Mouse (Mus musculus) right cerebral cortex, adult 2 months (tissue): ENCODE measurements around the gene Slc6a6.
A peak's percentile ranks its signal among the peaks of the same experiment; 100 is the strongest.

Source experiments
- DNase-seq, 2 experiments: peaks; one replicate each; pipeline ENCODE4 v3.0.0; 2021 to 2022; ENCODE audit warnings: low spot score in 2 of 2

Slc6a6 gene

DNA sequence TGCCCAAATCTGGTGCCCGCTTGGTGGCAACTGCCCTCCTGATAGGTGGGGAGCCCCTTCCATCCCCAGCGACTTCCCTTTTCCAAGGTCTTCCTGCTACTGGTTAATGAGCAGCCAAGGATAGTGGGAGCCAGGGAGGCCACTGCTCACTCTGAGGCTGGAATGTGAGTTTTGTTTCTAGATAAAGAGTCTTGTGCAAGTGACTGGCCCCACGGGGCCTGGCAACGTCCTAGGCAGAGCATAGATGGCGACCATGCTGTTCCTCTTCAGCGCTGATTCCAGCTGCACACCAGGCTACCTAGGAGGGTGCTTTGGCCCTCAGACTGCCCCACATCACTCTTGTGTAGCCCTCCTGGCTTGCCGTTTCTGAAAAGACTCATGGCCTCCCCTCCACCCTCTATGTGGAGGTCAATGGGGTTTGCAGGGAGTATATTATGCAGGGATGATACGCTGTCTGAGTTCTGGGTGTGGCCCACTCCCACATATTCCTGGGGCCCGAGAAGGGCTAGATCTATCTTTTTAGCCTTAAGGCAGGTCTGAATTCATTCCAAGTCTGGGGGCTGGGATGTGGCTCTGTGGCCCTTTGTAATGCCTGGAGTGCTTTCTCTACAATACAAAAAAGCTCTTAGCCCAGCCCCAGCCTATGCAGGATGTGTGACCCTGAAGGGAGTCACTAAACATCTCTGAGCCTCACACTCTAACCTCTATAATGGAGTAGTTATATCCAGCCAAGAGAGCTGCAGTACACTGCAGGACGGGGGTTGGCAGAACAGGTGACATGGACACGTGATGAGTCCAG lies 17.2 kb downstream of the Slc6a6 start:
- no peak for DNase-seq

DNA sequence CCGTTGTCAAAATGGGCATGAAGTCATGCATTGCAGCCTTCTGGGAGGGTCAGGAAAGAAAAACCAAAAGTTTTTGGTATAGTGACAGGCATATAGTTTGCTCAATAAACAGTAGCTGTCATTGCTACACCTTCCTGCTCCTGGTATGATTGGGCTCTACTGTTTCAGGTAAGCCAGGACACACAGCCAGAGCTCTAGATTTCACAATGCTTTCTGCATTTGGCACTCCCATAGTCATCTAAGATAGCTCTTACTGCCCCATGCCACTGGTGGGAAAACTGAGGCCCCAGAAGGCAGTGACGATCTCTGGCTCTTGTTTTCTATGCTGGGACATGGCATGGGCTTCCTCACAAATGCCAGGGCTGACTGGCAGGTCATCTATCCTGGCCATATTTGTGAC lies 19.6 kb downstream of the Slc6a6 start:
- DNase-seq, result no peak

DNA sequence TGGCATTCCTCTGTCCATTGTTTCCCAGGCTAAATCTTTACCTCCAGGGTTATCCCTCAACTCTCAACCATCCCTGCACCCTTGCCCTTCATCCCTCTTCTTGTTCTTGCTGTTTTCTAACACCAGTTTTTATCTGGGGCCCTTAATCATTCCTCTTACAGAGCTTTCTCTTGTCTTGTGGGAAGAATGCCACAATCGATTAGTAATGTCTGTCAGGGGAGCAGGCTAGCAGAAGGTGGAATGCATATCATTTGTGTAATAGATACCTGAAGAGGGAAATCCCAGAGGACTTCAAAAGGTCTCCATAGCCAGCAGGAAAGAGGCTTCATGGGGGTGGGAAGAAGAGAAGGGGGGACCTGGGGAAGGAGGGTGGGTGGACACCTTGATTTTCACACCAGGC lies 20.6 kb downstream of the Slc6a6 start:
- DNase-seq, result no peak

DNA sequence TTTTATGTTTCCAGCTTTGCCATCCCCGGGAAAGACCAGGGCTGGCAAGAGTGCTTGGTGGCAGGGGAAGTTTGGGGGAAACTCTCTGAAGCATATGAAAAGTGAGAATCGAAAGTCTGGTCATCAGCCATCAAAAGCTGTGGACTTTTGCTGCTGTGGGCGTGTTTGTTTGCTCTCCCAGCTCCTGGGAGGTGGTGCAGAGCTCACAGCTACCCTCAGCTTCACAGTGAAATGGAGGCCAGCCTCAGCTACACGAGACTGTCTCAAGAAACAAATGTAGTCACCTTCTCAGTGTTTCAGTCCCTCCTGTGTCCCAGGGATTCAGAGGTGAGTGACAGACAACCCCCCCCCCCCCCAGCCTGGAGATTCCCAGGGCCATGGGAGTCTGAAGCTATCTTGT lies 21.8 kb downstream of the Slc6a6 start:
- DNase-seq, result no peak

DNA sequence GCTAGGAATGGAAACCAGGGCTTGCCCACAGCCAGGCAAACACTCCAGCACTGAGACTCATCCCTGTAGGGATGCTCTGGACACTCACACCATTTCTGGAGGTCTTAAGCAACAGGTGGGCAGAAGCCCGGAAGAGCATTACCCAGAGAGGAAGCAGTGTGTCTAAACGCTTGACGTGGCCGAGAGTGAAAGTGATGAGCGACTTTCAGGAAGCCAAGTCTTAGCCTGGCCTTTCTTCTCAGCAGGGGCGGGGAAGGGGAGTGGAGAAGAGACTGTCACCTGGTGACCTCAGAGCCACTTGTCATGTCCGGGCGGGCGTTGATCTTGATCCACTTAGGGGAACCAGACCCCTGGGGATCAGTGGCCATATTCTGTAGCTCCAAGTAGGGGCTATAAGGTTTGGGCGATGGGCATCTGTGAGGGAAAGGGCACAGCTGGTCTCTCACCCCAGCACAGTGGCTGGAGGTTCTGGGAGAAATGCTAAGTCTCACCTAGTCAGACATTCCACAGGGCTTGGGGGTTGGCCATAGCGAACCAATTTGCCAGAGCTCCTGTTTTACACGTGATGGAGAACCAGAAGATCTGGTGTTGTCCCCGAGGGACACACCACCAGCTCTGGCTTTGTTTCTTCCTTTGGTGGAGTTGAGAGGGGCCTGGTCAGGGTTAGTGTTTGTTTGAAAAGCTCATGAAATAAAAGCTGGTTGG lies 22.4 kb downstream of the Slc6a6 start:
- no peak for DNase-seq

DNA sequence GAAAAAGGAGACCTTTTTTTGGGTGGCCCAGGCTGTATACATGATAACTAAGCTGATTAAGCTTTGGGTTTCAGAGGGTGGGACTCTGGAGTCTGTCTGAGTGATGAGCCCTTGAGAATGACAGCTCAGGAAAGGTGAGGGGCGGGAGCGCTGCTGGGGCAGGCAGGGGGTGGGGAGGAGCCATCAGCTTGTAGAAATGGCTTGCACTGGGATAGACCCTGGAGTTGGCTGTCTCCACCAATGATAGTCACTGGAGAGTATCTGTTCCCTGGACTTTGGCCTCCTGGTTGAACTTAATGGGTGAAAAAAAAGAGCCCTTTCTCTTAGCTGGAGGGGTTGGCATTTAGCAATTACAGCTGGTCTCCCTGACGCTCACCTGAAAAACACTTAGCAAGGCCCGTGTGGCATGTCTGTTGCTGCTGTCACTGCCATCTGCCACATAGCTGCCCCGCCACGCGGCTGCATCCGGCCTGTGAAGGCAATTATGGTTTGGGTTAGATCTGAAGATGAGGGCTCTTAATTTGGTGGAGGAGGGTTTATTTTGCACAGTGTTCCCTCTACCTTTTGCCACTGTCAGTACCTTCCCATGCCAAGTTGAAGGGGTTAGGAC lies 23.5 kb downstream of the Slc6a6 start:
- DNase-seq, result no peak

DNA sequence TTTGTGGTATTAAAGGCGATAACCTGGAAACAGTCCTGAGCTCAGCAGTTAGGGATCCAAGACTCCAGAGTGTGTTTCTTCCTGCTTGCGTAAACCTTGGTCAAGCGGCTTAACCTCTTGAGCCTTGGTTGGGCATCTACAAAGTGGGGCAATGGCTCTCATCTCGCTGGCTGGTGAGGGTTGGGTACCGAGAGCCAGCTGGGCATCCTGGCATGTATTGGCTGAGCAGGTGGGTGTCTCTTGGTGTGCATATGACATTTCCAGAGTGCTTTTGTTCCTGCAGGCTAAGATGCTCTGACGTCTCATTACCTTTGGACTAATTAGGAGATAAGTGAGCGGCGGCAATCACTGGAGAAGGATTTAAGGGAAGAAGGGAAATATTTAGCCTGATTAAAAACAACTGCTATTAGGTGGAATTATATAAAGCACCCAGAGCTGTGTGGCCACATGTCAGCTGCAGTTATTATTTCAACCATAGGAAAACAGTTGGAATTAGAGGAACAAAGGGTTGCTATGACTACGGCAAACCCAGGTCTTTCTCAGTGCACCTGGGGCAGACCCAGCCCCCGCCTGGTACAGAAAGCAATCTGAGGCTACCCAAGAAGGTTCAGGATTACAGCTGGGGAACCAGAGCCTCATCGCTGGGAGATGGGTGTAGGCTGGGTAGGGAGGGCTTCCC lies 24.2 kb downstream of the Slc6a6 start:
- DNase-seq, result no peak

DNA sequence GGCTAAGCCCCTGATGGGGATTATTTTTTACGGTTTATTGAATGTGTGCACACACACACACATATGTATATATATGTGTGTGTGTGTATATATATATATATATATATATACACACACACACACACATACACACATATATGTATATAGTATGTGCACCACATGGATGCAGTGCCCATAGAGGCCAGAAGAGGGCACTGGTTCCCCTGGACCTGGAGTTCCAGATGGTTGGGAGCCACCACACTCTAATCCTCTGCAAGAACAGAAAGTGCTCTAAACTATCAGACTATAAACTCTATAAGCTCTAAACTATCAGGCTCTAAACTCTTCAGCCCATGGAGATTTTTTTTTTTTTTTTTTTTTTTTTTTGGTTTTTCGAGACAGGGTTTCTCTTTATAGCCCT lies 25.1 kb downstream of the Slc6a6 start:
- DNase-seq, result no peak

DNA sequence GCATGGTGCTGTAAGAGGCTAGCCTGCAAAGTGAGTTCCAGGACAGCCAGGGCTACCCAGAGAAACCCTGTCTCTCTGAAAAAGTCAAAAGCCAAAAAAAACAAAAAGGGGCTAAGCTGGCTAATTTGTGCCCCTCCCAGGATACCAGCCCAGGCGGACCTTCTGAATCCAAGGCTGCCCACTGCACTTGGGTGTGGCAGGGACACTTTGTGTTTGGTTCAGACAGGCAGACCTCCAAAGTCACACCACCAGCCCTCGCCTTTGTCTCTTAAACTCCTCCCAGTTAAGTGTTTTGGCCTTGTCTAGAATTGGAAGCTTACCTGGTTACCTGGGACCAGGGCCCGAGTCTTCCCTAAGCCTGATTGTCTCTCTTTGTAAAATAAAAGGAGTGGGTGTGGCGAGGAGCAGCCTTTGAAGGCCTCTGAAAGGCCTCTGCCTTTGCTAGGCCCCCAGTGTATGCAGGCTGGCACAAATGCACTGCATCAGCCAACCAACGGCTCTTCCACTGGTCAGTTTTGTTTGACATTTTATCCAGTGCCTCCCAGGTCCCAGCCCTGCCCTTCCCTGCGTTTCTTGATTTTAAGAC lies 26.6 kb downstream of the Slc6a6 start:
- no peak for DNase-seq

DNA sequence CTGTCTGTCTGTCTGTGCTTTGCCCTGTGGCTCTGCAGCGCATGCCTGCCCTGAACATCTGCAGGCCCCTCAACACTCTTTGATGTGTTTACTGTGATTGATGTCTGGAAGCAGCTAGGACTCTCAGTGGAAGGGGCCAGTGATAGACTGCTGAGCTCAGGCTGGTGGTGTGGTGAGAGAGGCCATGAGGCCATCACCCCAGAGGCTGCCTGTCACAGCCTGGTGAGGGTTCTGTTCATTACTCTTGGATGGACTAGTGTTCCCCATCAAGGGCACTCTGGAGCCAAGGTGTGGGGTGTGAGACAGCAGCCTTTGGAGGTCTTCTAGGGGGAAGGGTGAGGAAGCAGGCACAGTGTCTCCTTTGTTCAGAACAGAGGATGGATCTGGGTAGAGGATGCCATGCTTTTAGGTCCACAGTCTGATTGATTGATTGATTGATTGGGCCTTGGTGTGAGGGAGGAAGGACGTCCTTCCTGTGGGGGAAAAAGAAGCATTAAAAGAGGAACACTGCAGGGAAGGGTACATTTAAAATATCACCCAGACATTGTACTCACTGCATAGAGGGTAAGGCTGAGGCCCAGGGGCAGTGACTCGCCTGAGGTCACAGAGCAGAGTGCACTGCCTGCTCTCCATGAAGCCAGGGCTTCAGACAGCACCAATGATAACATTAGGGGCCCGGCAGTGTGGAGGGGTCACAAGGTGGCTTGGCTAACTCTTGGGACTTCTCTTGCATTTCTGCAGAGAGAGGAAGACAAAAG lies 28.4 kb downstream of the Slc6a6 start:
- no peak for DNase-seq

DNA sequence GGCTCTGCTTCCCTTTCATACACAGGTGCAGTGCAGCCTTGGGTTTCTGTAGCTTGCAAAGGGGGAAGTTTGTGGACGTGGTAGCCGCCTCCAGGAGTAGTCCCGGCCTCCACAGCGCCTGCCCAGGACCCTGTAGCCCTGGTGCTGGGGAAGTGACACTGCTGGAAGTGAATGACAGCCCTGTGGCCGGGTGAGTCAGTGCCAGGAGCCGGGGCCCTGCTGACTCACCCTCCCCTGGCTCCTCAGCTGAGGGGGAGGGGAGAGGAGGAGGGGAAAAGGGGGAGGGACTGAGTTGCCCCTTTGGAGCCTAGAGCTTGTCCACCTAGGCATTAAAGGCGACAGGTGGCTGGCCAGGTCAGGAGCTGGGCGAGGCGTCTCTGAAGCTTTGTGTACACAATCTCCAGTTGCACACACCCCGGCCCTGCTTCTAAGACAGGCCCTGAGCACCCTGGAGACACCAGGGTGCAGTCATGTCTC lies 29.0 kb downstream of the Slc6a6 start:
- DNase-seq, result peak in 1 of 2 experiments; percentile 47

DNA sequence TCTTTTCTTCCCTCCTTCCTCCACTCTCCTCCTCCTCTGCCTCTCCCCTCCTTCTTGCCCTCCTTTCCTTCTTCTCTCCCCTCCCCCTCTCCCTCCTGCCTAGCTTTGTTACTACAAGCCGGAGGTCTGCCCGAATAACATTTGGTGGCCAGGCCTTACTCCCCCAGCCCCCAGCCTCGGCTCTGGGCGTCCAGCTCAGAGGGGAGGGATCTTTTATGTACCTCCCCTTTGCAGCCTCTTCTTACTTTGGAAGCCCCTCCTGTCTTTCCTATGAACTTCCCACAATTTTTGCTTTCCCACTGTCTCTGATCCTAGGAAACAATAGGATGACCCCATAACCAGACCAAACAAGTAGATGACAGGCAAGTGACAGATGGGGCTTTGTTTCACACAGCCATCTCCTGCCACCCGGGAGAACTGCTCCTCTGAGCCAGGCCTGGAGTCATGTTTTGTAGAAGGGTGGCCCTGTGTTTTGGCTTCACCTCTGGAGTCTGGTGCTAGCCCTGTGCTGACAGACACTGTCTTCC lies 29.6 kb downstream of the Slc6a6 start:
- no peak for DNase-seq

DNA sequence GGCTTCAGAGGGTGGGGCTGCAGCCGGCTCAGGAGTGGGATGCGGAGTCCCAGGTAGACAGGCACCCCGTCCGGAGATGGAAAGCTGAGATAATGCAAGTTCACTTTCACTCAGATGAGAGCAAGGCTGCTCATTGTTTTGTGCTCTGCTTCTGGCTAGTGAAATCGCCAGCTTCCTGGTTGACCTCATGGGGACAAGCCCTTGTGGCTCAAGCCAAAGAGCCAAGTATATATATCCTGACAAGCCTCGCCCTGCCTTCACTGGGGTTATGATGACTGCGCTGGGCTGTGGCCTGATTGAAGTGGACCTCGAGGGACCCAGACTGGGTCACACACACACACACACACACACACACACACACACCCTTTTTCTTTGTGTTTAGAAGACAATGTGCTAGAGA lies 31.2 kb downstream of the Slc6a6 start:
- no peak for DNase-seq

DNA sequence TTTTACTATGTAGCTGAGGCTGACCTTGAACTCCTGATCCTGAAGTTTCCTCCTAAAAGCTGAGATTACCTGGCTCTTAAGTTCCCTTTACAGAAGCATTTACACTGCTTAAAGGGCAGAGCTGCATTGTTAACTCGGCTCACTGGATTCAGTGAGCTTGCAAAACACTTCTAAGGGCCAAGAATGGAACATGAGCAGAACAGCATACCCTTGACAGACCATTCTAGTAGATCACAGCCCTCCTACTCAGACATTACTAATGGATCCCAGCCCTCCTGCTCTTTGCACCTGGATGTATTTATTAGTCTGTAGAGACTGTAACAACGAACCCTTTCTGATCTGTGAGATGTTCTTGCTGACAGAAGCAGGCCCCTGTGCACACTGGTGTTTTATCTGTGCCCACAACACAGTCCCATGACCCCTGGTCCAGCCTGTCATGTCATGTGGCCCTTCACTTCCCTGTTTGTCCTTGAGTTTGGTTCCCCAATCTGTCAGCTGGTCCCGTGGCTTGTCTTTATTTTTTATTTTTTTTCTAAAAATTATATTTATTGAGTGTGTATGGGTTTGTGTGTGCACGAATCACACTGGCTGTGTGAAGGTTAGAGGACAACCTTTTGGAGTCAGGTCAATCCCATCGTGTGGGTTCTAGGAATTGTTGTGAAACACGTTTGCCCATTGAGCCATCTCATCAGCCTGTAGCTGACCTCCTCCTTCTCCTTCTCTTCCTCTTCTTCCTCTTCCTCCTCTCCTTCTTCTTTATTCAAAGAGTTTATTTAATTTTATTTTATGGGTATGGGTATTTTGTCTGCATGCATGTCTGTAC lies 32.3 kb downstream of the Slc6a6 start:
- no peak for DNase-seq

DNA sequence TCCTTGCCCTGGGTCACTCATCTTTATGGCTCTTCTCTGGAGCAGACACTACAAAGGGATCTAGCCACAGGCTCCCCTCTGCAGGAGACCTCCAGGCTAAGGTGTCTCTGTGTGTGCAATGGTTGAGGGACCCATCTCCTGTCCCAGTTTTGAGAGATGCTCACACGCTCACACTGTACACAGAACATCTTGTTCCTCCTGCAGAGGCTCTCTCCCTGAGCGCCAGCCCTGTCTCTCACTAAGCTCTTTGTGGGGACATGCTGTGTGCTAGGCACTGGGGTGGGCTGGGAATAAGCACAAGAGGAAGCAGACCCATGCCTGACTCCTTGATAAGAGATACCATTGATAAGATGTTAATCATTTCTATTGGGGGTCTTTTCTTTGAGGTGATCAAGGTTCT lies 34.2 kb downstream of the Slc6a6 start:
- DNase-seq, result no peak

DNA sequence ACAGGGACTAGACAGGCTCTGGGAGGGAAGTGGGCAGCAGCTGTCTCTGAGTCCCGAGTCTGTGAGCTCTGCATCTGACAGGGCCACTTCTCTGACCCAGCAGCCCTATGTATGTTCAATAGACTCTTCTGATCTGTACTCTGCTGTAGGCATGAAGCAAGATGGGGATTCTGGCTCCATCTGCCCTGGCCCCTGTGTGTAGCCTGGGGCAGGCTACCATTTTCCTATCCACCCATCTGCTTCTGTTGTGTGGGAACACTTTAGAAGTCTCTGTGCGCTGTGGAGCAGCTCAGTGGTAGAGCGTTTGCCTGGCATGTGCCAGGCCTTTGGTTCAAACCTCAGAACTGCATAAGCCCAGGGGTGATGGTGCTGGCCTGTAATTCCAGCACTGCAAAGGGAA lies 34.8 kb downstream of the Slc6a6 start:
- no peak for DNase-seq

DNA sequence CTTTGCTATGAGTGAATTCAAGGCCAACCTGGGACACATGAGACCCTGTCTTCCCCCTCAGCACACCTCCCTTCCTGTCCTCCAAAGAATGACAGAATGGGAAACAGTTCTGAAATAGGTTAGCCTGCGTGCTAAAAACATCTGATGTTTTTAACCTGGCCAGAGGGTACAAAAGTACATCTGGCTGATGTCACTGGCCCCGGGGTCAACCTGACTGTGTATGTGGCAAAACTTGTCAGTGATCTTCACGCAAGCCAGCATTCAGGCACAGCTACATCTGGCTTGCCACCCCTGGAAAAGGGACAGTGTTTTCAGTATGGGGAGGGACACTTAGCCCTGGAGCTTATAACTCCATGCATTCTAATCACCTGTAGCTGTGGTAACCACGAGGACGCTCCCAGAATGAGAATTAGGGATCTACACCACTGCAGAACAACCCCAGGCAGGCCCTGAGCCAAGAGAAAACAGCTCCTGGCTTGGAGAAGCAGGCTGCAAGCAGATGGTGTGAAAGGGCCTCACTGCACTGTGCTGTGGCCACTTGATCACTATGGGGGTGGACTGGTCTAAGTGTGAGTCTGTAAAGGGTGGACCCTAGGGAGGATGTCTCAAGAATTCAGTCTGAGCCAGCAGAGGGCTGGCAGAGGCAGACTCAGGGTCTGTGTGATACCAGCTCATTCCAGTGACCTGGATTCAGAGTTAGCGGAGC lies 35.3 kb downstream of the Slc6a6 start:
- peak; percentile 68 to 79 for DNase-seq

DNA sequence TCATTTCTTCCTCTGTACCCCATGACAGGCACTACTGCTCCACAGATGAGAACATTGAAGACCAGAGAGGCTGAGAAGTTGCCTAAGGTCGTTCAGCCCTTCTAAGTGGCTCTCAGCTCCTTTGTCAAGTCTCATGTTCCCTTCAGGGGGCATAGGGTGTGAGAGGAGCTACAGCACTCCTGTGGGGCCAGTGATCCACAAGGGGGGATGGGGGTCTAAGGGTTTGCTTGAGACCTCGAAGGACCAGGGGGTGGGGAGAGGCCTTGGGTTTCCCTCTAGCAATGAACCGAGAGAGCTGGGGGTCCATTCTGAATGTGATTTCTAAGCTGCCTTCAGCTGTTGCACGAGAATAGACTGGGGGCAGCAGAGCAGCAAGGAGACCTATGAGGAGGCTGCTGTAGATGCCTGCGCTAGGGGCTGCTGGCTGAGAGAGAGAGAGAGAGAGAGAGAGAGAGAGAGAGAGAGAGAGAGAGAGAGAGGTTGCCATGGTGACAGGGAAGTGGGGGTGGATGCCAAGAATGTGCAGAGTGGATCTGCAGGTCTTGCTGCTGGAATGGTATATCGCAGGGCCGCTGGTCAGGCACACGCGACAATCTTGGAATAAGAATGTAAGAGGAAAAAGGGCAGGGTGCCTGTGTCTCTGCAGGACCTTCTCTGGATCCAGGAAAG lies 36.1 kb downstream of the Slc6a6 start:
- DNase-seq, result peak; percentile 68 to 71
